Mouse (Mus musculus): Measurements from ENCODE around the gene Nckap5l.
"Not testable (repeated sequence)": the region's sequence is repeated elsewhere in the genome, so short reads cannot be mapped to it uniquely, and the experiment has no call there.

DNA sequence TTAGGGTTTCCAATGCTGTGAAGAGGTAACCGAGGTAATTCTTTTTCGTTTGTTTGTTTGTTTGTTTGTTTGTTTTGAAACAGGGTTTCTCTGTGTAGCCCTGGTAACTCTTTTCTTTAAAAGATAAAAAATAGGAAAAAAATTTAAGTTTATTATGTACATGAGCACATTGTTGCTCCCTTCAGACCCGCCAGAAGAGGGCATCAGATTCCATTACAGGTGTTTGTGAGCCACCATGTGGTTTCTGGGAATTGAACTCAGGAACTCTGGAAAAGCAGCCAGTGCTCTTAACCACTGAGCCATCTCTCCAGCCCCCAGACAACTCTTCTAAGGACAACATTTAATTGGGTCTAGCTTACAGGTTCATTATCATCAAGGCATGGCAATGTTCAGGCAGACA is 71.4 kb downstream of the Nckap5l start:
- not testable (repeated sequence) for TF ChIP-seq EP300 (IDR thresholded peaks at IDR 0.05; ENCODE audit: low read depth)
- peak; percentile 44 for TF ChIP-seq CTCF (IDR thresholded peaks at IDR 0.05; ENCODE audit: low read depth)
